Mouse (Mus musculus) liver, postnatal 0 days (tissue): Measurements from ENCODE around the gene Aph1a.

Experiments used
- CTCF ChIP-seq: sonication (generic); IDR thresholded peaks from 2 replicates; pipeline ENCODE4 v1.5.1; 2016; ENCODE audit warnings: antibody characterized with exemption, low read depth
- EP300 ChIP-seq: IDR thresholded peaks from 2 replicates; pipeline ENCODE4 v1.6.1; 2016; ENCODE audit warnings: antibody characterized with exemption, low read depth, mild to moderate bottlenecking

DNA sequence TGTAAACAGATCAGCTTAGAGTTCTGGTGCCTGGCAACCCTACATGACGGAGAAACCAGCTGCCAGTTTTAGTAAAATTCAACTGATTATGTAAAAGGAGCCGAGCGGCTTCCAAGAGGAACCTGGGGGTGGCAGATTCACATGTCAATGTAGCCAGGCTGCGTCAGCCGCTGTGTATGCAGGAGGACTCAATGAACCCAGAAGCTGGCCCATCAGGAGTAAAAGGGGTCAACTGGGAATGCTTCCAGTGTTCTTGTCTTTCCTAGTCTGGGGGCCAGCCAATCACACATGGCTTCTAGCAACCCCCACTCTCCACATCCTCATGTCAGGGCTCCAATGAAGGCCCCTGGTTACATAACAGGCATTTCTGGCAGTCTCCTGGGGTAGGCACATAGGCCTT lies 28.7 kb upstream of the Aph1a start:
- TF ChIP-seq CTCF (no peak), EP300 (no peak)
